Mouse (Mus musculus) liver, embryonic 14.5 days (tissue): ENCODE measurements around the gene Kazn. TPM values are rescaled to one million over a fixed set of nuclear protein-coding genes. Genes with fewer than 3 reads are reported as not detected.

Experiments
- ATAC-seq: fragments of 200-750 bp; cut with Nextera tagmentation; 2 replicates; pipeline ENCODE4 v1.8.0; 2017; ENCODE audit warnings: moderate number of reproducible peaks, mild to moderate bottlenecking, moderate library complexity; ENCODE audit not compliant: insufficient read depth
- DNase-seq, 3 experiments: peaks; one replicate each; pipeline ENCODE4 v3.0.0-alpha.2; 2012 to 2013; ENCODE audit warnings: low read depth in 3 of 3, low spot score in 3 of 3
- H3K27ac ChIP-seq: fragments of 300-500 bp; sonication (generic); 2 replicates; pipeline ENCODE4 v1.5.1; 2014; ENCODE audit warnings: moderate library complexity, mild to moderate bottlenecking, control low read depth, inconsistent platforms
- H3K27me3 ChIP-seq: fragments of 300-500 bp; sonication (generic); 2 replicates; pipeline ENCODE4 v1.6.1; 2014; ENCODE audit warnings: mild to moderate bottlenecking, low read length, moderate library complexity; ENCODE audit not compliant: control insufficient read depth, insufficient read depth
- H3K36me3 ChIP-seq: fragments of 300-500 bp; sonication (generic); replicated peaks from 2 replicates; pipeline ENCODE4 v1.6.1; 2014; ENCODE audit warnings: low read depth; ENCODE audit not compliant: control insufficient read depth, insufficient read depth
- H3K4me1 ChIP-seq, 2 experiments: fragments of 200-500 bp in 1 of 2; fragments of 300-500 bp in 1 of 2; sonication (generic) in 1 of 2; replicated peaks; 2 replicates each; pipeline ENCODE4 v1.6.1; 2012 to 2014; ENCODE audit warnings: antibody characterized with exemption in 1 of 2, inconsistent platforms in 1 of 2, low read length in 1 of 2; ENCODE audit not compliant: control insufficient read depth in 2 of 2, insufficient read depth in 2 of 2
- H3K4me2 ChIP-seq: fragments of 300-500 bp; sonication (generic); 2 replicates; pipeline ENCODE4 v1.6.1; 2014; ENCODE audit warnings: low read depth, mild to moderate bottlenecking, control low read depth, moderate library complexity
- H3K4me3 ChIP-seq, 2 experiments: fragments of 200-500 bp in 1 of 2; fragments of 300-500 bp in 1 of 2; sonication (generic) in 1 of 2; 2 replicates each; pipeline ENCODE4 v1.5.1; 2012 to 2014; ENCODE audit warnings: low read depth in 2 of 2, low read length in 2 of 2, mild to moderate bottlenecking in 2 of 2, control low read depth in 1 of 2, inconsistent platforms in 1 of 2, moderate library complexity in 1 of 2; ENCODE audit not compliant: insufficient read depth in 1 of 2
- H3K9ac ChIP-seq: fragments of 300-500 bp; sonication (generic); replicated peaks from 2 replicates; pipeline ENCODE4 v1.6.1; 2014; ENCODE audit warnings: mild to moderate bottlenecking, control low read depth, moderate library complexity
- H3K9me3 ChIP-seq: fragments of 300-500 bp; sonication (generic); 2 replicates; pipeline ENCODE4 v1.6.1; 2016; ENCODE audit warnings: low read length, mixed read lengths; ENCODE audit not compliant: control insufficient read depth
- CTCF ChIP-seq: IDR thresholded peaks from 2 replicates; pipeline ENCODE4 v1.5.1; 2016; ENCODE audit warnings: antibody characterized with exemption, low read depth, control low read depth
- EP300 ChIP-seq: IDR thresholded peaks from 2 replicates; pipeline ENCODE4 v1.6.1; 2016; ENCODE audit warnings: antibody characterized with exemption, low read depth
- WGBS: fragments of 180-500 bp; shearing (Covaris S2); extraction: QIAGEN DNeasy Blood & Tissue Kit; methylation state at CpG from one replicate; pipeline ENCODE4 v1.1.7; 2014; ENCODE audit not compliant: insufficient replicate concordance; 5-methylcytosine and 5-hydroxymethylcytosine counted together
- polyA plus RNA-seq, 2 experiments: library from polyadenylated mRNA; depleted of rRNA in 1 of 2; stranded (reverse) in 1 of 2; unstranded in 1 of 2; fragments of >200 nt; fragmentation: Nextera tagmentation in 1 of 2; extraction: Ambion mirVana in 1 of 2; gene quantifications; 2 replicates each; pipeline versions ENCODE4 v1.2.1 to v1.2.3; 2012 to 2014

Gene Kazn
- polyA plus RNA-seq, 2 experiments: 0.41 to 0.94 TPM

- DNase-seq (no peak), ATAC-seq (no peak)
- H3K27ac ChIP-seq: no peak overlapping the region
- TF ChIP-seq EP300 (no peak), CTCF (no peak)
- H3K27me3 ChIP-seq: no peaks in the 10 kb centered on the region
- H3K9me3 ChIP-seq: no peaks in the 10 kb centered on the region
- WGBS: 58% methylated on average over 7 of the region's 7 CpGs
- H3K4me1 ChIP-seq: peaks cover 0 to 2% of the 10 kb centered on the region in 2 experiments; a peak in 1 of 4 replicates
- no peak overlapping the region for H3K4me3 ChIP-seq
- H3K36me3 ChIP-seq: no peaks in the 10 kb centered on the region
- no peak overlapping the region for H3K4me2 ChIP-seq
- no peak overlapping the region for H3K9ac ChIP-seq
Observed at GRCm38 (mm10) chr4:142215760-142216159, 23.4 kb downstream of the Kazn start.

- TF ChIP-seq CTCF (no peak), EP300 (no peak)
- Histone ChIP-seq H3K4me2 (no peak overlapping the region), H3K4me1 (0 out of 4 replicates have a peak, but pooled peaks cover 0 to 2% of the 10 kb centered on the region in 2 experiments), H3K27me3 (no peaks in the 10 kb centered on the region), H3K36me3 (no peaks in the 10 kb centered on the region), H3K27ac (no peak overlapping the region), H3K4me3 (no peak overlapping the region), H3K9me3 (no peaks in the 10 kb centered on the region), H3K9ac (no peak overlapping the region)
- no peak for DNase-seq
- WGBS: 56% methylated on average over 6 of the region's 6 CpGs
- ATAC-seq: no peak
Observed at GRCm38 (mm10) chr4:142214532-142214931, 24.7 kb downstream of the Kazn start.

- no peak for ATAC-seq
- TF ChIP-seq CTCF: no peak
- TF ChIP-seq EP300: no peak
- Histone ChIP-seq H3K4me2 (no peak overlapping the region), H3K36me3 (no peaks in the 10 kb centered on the region), H3K9me3 (no peaks in the 10 kb centered on the region), H3K9ac (no peak overlapping the region), H3K4me3 (no peak overlapping the region), H3K4me1 (0 out of 4 replicates have a peak, but pooled peaks cover 0 to 2% of the 10 kb centered on the region in 2 experiments), H3K27me3 (no peaks in the 10 kb centered on the region), H3K27ac (no peak overlapping the region)
- 66% methylated on average over 9 of the region's 9 CpGs for WGBS
- no peak for DNase-seq
Observed at GRCm38 (mm10) chr4:142212425-142212824, 26.8 kb downstream of the Kazn start.

GRCm38 (mm10) chr4:142209884-142210283, 29.3 kb downstream of the Kazn start:
- H3K4me3 ChIP-seq: no peak overlapping the region
- no peaks in the 10 kb centered on the region for H3K9me3 ChIP-seq
- DNase-seq (no peak), ATAC-seq (no peak)
- no peaks in the 10 kb centered on the region for H3K27me3 ChIP-seq
- no peak overlapping the region for H3K27ac ChIP-seq
- H3K4me2 ChIP-seq: no peak overlapping the region
- no peaks in the 10 kb centered on the region for H3K36me3 ChIP-seq
- H3K9ac ChIP-seq: no peak overlapping the region
- 28% methylated on average over 9 of the region's 9 CpGs for WGBS
- TF ChIP-seq EP300 (no peak), CTCF (no peak)
- H3K4me1 ChIP-seq: no peaks in the 10 kb centered on the region

GRCm38 (mm10) chr4:142209476-142209875, 29.7 kb downstream of the Kazn start:
- Histone ChIP-seq H3K4me3 (no peak overlapping the region), H3K4me2 (no peak overlapping the region), H3K9ac (no peak overlapping the region), H3K9me3 (no peaks in the 10 kb centered on the region), H3K36me3 (no peaks in the 10 kb centered on the region), H3K27ac (no peak overlapping the region), H3K27me3 (no peaks in the 10 kb centered on the region), H3K4me1 (no peaks in the 10 kb centered on the region)
- no peak for ATAC-seq
- 59% methylated on average over 7 of the region's 7 CpGs for WGBS
- DNase-seq: no peak
- TF ChIP-seq EP300 (no peak), CTCF (no peak)
